Mouse (Mus musculus) urinary bladder, postnatal 10 days (tissue): ENCODE results near the gene Frs3.
"Not testable (repeated sequence)": the region's sequence is repeated elsewhere in the genome, so short reads cannot be mapped to it uniquely, and the experiment has no call there.

Experiments used
- DNase-seq: peaks from one replicate; pipeline ENCODE4 v3.0.0; 2022; ENCODE audit warnings: low spot score

Gene Frs3

GRCm38 (mm10) chr17:47688608-47689575 lies at the start of gene Frs3:
Gene Frs3 (plus strand): TSS chr17:47689030.
- no peak for DNase-seq

- no peak for DNase-seq
Measured at GRCm38 (mm10) chr17:47642992-47643391, 45.8 kb upstream of the Frs3 start.

- DNase-seq, result no peak
Measured at GRCm38 (mm10) chr17:47646683-47647082, 42.1 kb upstream of the Frs3 start.

- no peak for DNase-seq
Measured at GRCm38 (mm10) chr17:47648966-47649365, 39.9 kb upstream of the Frs3 start.

- no peak for DNase-seq
Measured at GRCm38 (mm10) chr17:47651953-47652352, 36.9 kb upstream of the Frs3 start.

- DNase-seq, result not testable (repeated sequence)
Measured at GRCm38 (mm10) chr17:47654346-47654745, 34.5 kb upstream of the Frs3 start.

GRCm38 (mm10) chr17:47655697-47656096 lies 33.1 kb upstream of the Frs3 start:
- DNase-seq, result no peak

- DNase-seq, result no peak
Measured at GRCm38 (mm10) chr17:47657901-47658300, 30.9 kb upstream of the Frs3 start.

GRCm38 (mm10) chr17:47658741-47659243 lies 30.0 kb upstream of the Frs3 start:
- no peak for DNase-seq

- DNase-seq, result no peak
Measured at GRCm38 (mm10) chr17:47663009-47663713, 25.7 kb upstream of the Frs3 start.

GRCm38 (mm10) chr17:47664474-47664873 lies 24.4 kb upstream of the Frs3 start:
- DNase-seq, result no peak

GRCm38 (mm10) chr17:47669166-47669565 lies 19.7 kb upstream of the Frs3 start:
- no peak for DNase-seq

- no peak for DNase-seq
Measured at GRCm38 (mm10) chr17:47671988-47672310, 16.9 kb upstream of the Frs3 start.

- no peak for DNase-seq
Measured at GRCm38 (mm10) chr17:47672311-47673111, 16.3 kb upstream of the Frs3 start.

- no peak for DNase-seq
Measured at GRCm38 (mm10) chr17:47676581-47676980, 12.2 kb upstream of the Frs3 start.

GRCm38 (mm10) chr17:47678238-47678637 lies 10.6 kb upstream of the Frs3 start:
- DNase-seq, result no peak

GRCm38 (mm10) chr17:47678702-47679101 lies 10.1 kb upstream of the Frs3 start:
- no peak for DNase-seq

- no peak for DNase-seq
Measured at GRCm38 (mm10) chr17:47682836-47683235, 6.0 kb upstream of the Frs3 start.

GRCm38 (mm10) chr17:47687409-47688343 lies 1.2 kb upstream of the Frs3 start:
- DNase-seq, result peak; percentile 75

- DNase-seq, result no peak
Measured at GRCm38 (mm10) chr17:47688344-47688607, 554 bp upstream of the Frs3 start, which contains the start of gene Tomm6. Gene Tomm6 (minus strand): TSS chr17:47688386.

- no peak for DNase-seq
Measured at GRCm38 (mm10) chr17:47689894-47690293, 1.1 kb downstream of the Frs3 start.
